Mouse (Mus musculus) neural tube, embryonic 14.5 days (tissue): ENCODE results near the gene Ttc12. TPM values are rescaled to one million over a fixed set of nuclear protein-coding genes. Genes with fewer than 3 reads are reported as not detected.

ENCODE experiments used
- ATAC-seq: fragments of 200-750 bp; cut with Nextera tagmentation; 2 replicates; pipeline ENCODE4 v1.8.0; 2017; ENCODE audit warnings: low read depth, mild to moderate bottlenecking, moderate TSS enrichment, moderate library complexity
- H3K27ac ChIP-seq: fragments of 300-500 bp; sonication (generic); 2 replicates; pipeline ENCODE4 v1.5.1; 2014; ENCODE audit warnings: low read depth, mild to moderate bottlenecking, control low read depth, low read length, moderate library complexity, mixed read lengths
- H3K27me3 ChIP-seq: fragments of 300-500 bp; sonication (generic); 2 replicates; pipeline ENCODE4 v1.6.1; 2014; ENCODE audit warnings: low read length; ENCODE audit not compliant: control insufficient read depth, insufficient read depth
- H3K36me3 ChIP-seq: fragments of 300-500 bp; sonication (generic); 2 replicates; pipeline ENCODE4 v1.6.1; 2014; ENCODE audit warnings: low read length, mixed read lengths; ENCODE audit not compliant: control insufficient read depth, insufficient read depth
- H3K4me1 ChIP-seq: fragments of 300-500 bp; sonication (generic); 2 replicates; pipeline ENCODE4 v1.6.1; 2014; ENCODE audit warnings: low read length; ENCODE audit not compliant: control insufficient read depth, insufficient read depth
- H3K4me2 ChIP-seq: fragments of 300-500 bp; sonication (generic); 2 replicates; pipeline ENCODE4 v1.6.1; 2014; ENCODE audit warnings: mild to moderate bottlenecking, low read depth, low read length, control low read depth
- H3K4me3 ChIP-seq: fragments of 300-500 bp; sonication (generic); 2 replicates; pipeline ENCODE4 v1.5.1; 2014; ENCODE audit warnings: low read depth, low read length, control low read depth, mixed read lengths
- H3K9ac ChIP-seq: fragments of 300-500 bp; sonication (generic); replicated peaks from 2 replicates; pipeline ENCODE4 v1.6.1; 2014; ENCODE audit warnings: low read depth, mild to moderate bottlenecking, control low read depth, low read length, mixed read lengths
- H3K9me3 ChIP-seq: fragments of 300-500 bp; sonication (generic); 2 replicates; pipeline ENCODE4 v1.6.1; 2016; ENCODE audit warnings: low read length; ENCODE audit not compliant: control insufficient read depth
- WGBS: fragments of 180-500 bp; shearing (Covaris S2); extraction: QIAGEN DNeasy Blood & Tissue Kit; methylation state at CpG from one replicate; pipeline ENCODE4 v1.1.7; 2014; 5-methylcytosine and 5-hydroxymethylcytosine counted together
- polyA plus RNA-seq: library from polyadenylated mRNA; unstranded; fragments of >200 nt; fragmentation: Nextera tagmentation; extraction: Ambion mirVana; gene quantifications from 2 replicates; pipeline ENCODE4 v1.2.1, GENCODE M21; 2014

Gene Ttc12
- polyA plus RNA-seq, 1 experiment from 2014 or later, result 2.0 TPM

DNA sequence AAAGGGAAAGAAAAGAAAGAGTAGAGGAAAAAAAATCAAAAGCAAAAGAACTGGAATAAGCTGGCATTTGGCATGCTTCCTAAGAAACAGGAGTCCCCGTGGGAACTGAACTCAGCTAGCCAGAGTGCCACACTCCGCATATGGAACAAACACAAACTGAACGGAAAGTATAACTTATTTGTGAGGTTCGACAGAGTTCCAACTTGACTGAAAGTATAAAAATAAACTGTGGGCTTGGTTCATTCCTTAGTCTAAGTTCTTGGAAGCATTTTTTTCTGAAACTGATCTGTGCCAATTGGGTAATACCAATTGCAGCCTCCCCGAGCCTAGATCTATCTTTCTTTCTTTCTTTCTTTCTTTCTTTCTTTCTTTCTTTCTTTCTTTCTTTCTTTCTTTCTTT is 18.6 kb upstream of the Ttc12 start:
- no peak overlapping the region for H3K27ac ChIP-seq
- peaks cover 48% of the 10 kb centered on the region for H3K36me3 ChIP-seq
- H3K4me3 ChIP-seq, result no peak overlapping the region
- no peaks in the 10 kb centered on the region for H3K9me3 ChIP-seq
- H3K4me2 ChIP-seq, result no peak overlapping the region
- no peak overlapping the region for H3K9ac ChIP-seq
- no peaks in the 10 kb centered on the region for H3K27me3 ChIP-seq
- no peaks in the 10 kb centered on the region for H3K4me1 ChIP-seq
- WGBS, result 71% methylated on average over 5 of the region's 5 CpGs
- ATAC-seq, result no peak

GRCm38 (mm10) chr9:49502245-49502644 is 16.2 kb upstream of the Ttc12 start:
- Histone ChIP-seq H3K27ac (no peak overlapping the region), H3K9me3 (no peaks in the 10 kb centered on the region), H3K4me2 (no peak overlapping the region), H3K9ac (no peak overlapping the region), H3K4me3 (no peak overlapping the region), H3K36me3 (peaks cover 26% of the 10 kb centered on the region), H3K27me3 (no peaks in the 10 kb centered on the region), H3K4me1 (no peaks in the 10 kb centered on the region)
- ATAC-seq, result no peak
- WGBS, result 86% methylated on average over 4 of the region's 4 CpGs

DNA sequence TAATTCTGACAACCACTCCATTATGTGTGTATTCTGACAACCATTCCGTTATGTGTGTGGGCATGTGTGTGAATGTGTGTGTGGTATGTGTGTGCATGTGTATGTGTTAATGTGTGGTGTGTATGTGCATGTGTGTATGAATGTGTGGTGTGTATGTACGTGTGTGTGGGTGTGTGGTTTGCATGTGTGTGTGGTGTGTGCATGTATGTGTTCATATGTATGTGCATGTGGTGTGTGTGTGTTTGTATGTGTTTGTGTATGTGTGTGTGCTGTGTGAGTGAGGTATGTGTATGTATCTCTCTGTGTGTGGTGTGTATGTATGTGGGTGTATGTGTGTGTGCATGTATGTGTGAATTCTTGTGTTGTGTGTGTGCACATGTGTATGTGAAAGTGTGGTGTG is 13.9 kb upstream of the Ttc12 start:
- no peak overlapping the region for H3K9ac ChIP-seq
- WGBS, result 89% methylated on average over 2 of the region's 2 CpGs
- no peak overlapping the region for H3K4me3 ChIP-seq
- H3K4me2 ChIP-seq, result no peak overlapping the region
- 0 out of 2 replicates have a peak, but pooled peaks cover 4% of the 10 kb centered on the region for H3K36me3 ChIP-seq
- no peaks in the 10 kb centered on the region for H3K4me1 ChIP-seq
- no peak overlapping the region for H3K27ac ChIP-seq
- no peaks in the 10 kb centered on the region for H3K27me3 ChIP-seq
- no peaks in the 10 kb centered on the region for H3K9me3 ChIP-seq
- ATAC-seq, result no peak

DNA sequence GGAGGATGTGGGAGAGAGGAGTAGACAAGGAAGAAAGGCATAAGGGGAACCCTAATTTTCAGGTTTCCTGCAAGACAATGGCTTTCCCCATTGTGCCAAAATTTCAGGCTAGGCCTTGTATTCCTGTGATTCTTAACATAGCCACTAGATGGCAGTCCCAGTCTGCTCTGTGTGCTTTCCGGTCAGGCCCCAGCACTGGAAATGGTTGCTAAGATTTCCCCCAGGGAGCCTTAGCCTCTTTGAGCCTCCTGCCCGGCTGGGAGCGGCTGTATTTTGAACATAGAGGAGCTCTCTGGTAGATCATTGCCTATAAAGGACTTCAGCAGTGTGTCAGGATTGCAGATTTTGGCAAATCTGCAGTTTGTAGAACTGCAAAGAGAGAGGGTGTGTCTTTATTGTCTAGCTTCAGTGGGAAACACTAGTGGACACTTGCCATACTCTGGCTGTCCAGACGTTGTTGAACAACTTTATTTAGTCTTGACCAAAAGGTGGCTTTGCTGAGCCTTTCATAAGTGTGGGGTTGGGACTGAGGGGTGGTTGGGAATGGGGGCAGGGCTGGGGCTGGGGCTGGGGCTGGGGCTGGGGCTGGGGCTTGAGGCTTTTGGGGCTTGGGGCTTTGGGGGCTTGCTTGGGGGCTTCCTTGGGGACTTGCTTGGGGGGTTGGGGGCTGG is 8.1 kb upstream of the Ttc12 start:
- H3K9ac ChIP-seq, result no peak overlapping the region
- H3K4me1 ChIP-seq, result no peaks in the 10 kb centered on the region; the same call in 1 of the 2 replicates
- H3K4me3 ChIP-seq, result no peak overlapping the region
- no peak overlapping the region for H3K27ac ChIP-seq
- ATAC-seq, result peak; percentile 80; the same call in 1 of the 2 replicates
- no peaks in the 10 kb centered on the region for H3K27me3 ChIP-seq
- H3K9me3 ChIP-seq, result no peaks in the 10 kb centered on the region
- H3K4me2 ChIP-seq, result peak overlapping the region; percentile 16; the same call in 1 of the 2 replicates
- 5% methylated on average over 4 of the region's 4 CpGs for WGBS
- no peaks in the 10 kb centered on the region for H3K36me3 ChIP-seq

DNA sequence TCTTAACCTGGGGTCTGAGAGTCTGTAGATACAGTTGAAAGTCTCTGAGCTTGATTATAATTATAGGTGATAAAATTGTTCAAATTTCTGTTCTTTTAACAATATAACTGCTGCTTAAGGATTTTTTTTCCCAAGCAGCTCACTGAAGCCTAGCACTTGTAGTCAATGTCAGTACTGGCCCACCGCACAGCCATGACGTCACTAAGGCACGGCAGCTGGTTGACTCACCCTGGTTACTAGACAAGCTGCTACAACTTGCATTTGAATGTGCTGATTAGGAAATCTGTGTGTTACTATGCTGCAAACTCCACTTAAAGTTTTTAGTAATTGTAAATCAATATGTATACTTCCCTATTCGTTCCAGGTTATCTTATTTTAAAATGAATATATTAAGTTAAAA is 4.6 kb upstream of the Ttc12 start:
- no peak overlapping the region for H3K9ac ChIP-seq
- no peak overlapping the region for H3K27ac ChIP-seq
- no peak overlapping the region for H3K4me2 ChIP-seq
- H3K36me3 ChIP-seq, result no peaks in the 10 kb centered on the region
- H3K27me3 ChIP-seq, result no peaks in the 10 kb centered on the region
- ATAC-seq, result no peak
- 77% methylated on average over 4 of the region's 4 CpGs for WGBS
- H3K4me3 ChIP-seq, result no peak overlapping the region
- peaks cover 5% of the 10 kb centered on the region; the same call in 1 of the 2 replicates for H3K4me1 ChIP-seq
- no peaks in the 10 kb centered on the region for H3K9me3 ChIP-seq

- no peaks in the 10 kb centered on the region for H3K27me3 ChIP-seq
- H3K4me1 ChIP-seq, result peaks cover 5% of the 10 kb centered on the region; the same call in 1 of the 2 replicates
- 35% methylated on average over 16 of the region's 16 CpGs for WGBS
- no peak overlapping the region for H3K27ac ChIP-seq
- no peaks in the 10 kb centered on the region for H3K9me3 ChIP-seq
- no peaks in the 10 kb centered on the region for H3K36me3 ChIP-seq
- peak overlapping the region; percentile 31; the same call in 1 of the 2 replicates for H3K4me2 ChIP-seq
- H3K4me3 ChIP-seq, result no peak overlapping the region
- no peak overlapping the region for H3K9ac ChIP-seq
- peak; percentile 72 for ATAC-seq
These were observed 3.2 kb upstream of the Ttc12 start for GRCm38 (mm10) chr9:49488912-49489895.

DNA sequence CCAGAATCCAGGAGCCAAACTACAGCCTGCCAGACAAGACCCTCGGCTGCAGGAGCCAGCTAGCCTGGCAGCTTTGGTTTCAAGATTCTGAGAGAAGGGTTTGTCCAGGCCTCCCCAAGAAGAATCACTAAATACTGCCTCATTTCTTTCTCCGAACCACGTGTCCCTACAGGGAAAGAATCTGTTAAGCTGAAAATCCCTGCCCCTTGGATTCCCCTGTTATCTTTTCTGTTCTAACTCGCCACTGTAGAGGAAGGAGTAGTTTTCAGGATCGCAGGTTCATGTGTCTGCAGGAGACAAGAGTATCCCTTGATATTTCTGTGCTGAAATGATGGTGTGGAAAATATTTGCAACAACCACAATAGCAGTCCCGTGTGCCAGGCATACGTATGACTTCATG is 2.2 kb upstream of the Ttc12 start:
- Histone ChIP-seq H3K9ac (no peak overlapping the region), H3K9me3 (no peaks in the 10 kb centered on the region), H3K36me3 (no peaks in the 10 kb centered on the region), H3K4me2 (no peak overlapping the region), H3K4me3 (no peak overlapping the region), H3K4me1 (peaks cover 5% of the 10 kb centered on the region; the same call in 1 of the 2 replicates), H3K27ac (no peak overlapping the region), H3K27me3 (no peaks in the 10 kb centered on the region)
- 84% methylated on average over 7 of the region's 7 CpGs for WGBS
- no peak for ATAC-seq

DNA sequence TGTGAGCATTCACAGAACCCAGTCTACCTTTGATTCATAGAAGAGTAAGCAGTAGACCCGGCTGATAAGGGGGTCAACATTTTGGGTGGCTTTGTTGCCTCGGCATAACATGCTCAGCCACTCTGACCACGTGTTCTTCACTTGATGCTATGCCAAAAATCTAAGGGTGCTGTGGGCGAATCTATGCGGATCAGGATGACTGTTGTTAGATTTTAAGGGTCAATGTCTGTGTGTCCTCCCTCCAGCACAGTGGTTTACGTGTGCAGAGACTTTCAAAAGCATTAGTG is 1.6 kb upstream of the Ttc12 start:
- Histone ChIP-seq H3K27me3 (no peaks in the 10 kb centered on the region), H3K36me3 (no peaks in the 10 kb centered on the region), H3K9ac (no peak overlapping the region), H3K27ac (no peak overlapping the region), H3K4me2 (no peak overlapping the region), H3K4me3 (no peak overlapping the region), H3K9me3 (no peaks in the 10 kb centered on the region), H3K4me1 (peaks cover 5% of the 10 kb centered on the region; the same call in 1 of the 2 replicates)
- WGBS, result 87% methylated on average over 6 of the region's 6 CpGs
- no peak for ATAC-seq
